Mouse (Mus musculus): Measurements from ENCODE around the gene Pogk. TPM values are rescaled to one million over a fixed set of nuclear protein-coding genes. Genes with fewer than 3 reads are reported as not detected.

The Pogk gene
- polyA plus RNA-seq, 1 experiment from 2014 or later = 43.3 TPM

- no peak overlapping the region for H3K9ac ChIP-seq (ENCODE audit: low read length)
- no peak overlapping the region for H3K4me2 ChIP-seq (ENCODE audit: low read depth)
- H3K4me1 ChIP-seq (ENCODE audit: control insufficient read depth, insufficient read depth, low read length) = no peaks in the 10 kb centered on the region
- H3K36me3 ChIP-seq (ENCODE audit: control insufficient read depth, insufficient read depth, low read length) = no peaks in the 10 kb centered on the region
- H3K27ac ChIP-seq (ENCODE audit: low read depth, low read length) = no peak overlapping the region
- no peaks in the 10 kb centered on the region for H3K9me3 ChIP-seq (ENCODE audit: control insufficient read depth, low read length)
- WGBS = 95% methylated on average over 6 of the region's 6 CpGs
- DNase-seq (ENCODE audit: low spot score) = no peak
- no peak for ATAC-seq (ENCODE audit: insufficient read depth, low FRiP score, low TSS enrichment)
- no peak overlapping the region for H3K4me3 ChIP-seq (ENCODE audit: low read depth, low read length)
- H3K27me3 ChIP-seq (ENCODE audit: control insufficient read depth, insufficient read depth, low read length) = no peaks in the 10 kb centered on the region
These were observed 64.1 kb downstream of the Pogk start for GRCm38 (mm10) chr1:166345602-166346001.

DNA sequence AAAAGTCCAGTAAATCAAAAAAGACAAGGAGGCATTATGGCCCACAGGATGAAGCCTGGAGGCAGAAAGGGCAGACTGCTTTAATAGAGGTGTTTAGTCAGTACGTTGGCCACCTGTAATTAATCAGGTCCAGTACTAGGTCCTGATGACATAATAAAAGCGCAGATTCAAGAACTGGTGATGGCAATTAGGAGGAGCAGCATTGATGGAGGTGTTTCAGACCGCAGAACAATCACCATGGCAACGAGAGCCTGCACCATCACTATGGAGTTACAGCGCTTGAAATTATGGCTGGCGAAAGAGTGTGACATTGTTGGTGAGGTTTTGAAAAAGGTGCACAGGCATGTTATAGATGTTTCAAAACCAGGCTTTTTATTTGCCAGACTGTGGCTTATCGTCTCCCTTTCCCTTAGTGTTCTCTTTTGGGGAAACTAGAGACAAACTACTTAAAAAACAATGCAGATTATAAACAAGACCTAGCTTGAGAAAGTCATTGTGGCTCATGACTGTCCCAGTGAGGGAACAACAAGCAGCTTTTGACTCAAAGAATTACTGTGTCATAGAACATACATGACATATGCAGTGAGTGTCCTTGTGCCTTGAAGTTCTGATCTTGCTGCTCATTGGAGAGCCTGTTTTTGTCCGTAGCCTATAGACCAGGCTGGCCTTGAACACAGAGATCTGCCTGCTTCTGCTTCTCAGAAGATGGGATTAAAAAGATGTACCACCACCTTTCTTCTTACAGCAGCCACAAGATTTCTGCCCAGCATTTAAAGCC lies 65.2 kb downstream of the Pogk start:
- Histone ChIP-seq H3K4me1 (ENCODE audit: control insufficient read depth, insufficient read depth, low read length) (no peaks in the 10 kb centered on the region), H3K27ac (ENCODE audit: low read depth, low read length) (no peak overlapping the region), H3K27me3 (ENCODE audit: control insufficient read depth, insufficient read depth, low read length) (no peaks in the 10 kb centered on the region), H3K9ac (ENCODE audit: low read length) (no peak overlapping the region), H3K4me2 (ENCODE audit: low read depth) (no peak overlapping the region), H3K36me3 (ENCODE audit: control insufficient read depth, insufficient read depth, low read length) (no peaks in the 10 kb centered on the region), H3K4me3 (ENCODE audit: low read depth, low read length) (no peak overlapping the region), H3K9me3 (ENCODE audit: control insufficient read depth, low read length) (no peaks in the 10 kb centered on the region)
- WGBS = 48% methylated on average over 8 of the region's 8 CpGs
- DNase-seq (ENCODE audit: low spot score) (peak; percentile 61), ATAC-seq (ENCODE audit: insufficient read depth, low FRiP score, low TSS enrichment) (peak; percentile 80)

- Histone ChIP-seq H3K27ac (ENCODE audit: low read depth, low read length) (no peak overlapping the region), H3K27me3 (ENCODE audit: control insufficient read depth, insufficient read depth, low read length) (no peaks in the 10 kb centered on the region), H3K4me3 (ENCODE audit: low read depth, low read length) (no peak overlapping the region), H3K4me2 (ENCODE audit: low read depth) (no peak overlapping the region), H3K4me1 (ENCODE audit: control insufficient read depth, insufficient read depth, low read length) (no peaks in the 10 kb centered on the region), H3K9me3 (ENCODE audit: control insufficient read depth, low read length) (no peaks in the 10 kb centered on the region), H3K36me3 (ENCODE audit: control insufficient read depth, insufficient read depth, low read length) (no peaks in the 10 kb centered on the region), H3K9ac (ENCODE audit: low read length) (no peak overlapping the region)
- DNase-seq (ENCODE audit: low spot score) (no peak), ATAC-seq (ENCODE audit: insufficient read depth, low FRiP score, low TSS enrichment) (no peak)
- WGBS = 62% methylated on average over 5 of the region's 5 CpGs
These were observed 66.1 kb downstream of the Pogk start for GRCm38 (mm10) chr1:166343586-166343985.

- WGBS = 81% methylated on average over 1 of the region's 1 CpGs
- H3K27ac ChIP-seq (ENCODE audit: low read depth, low read length) = no peak overlapping the region
- no peak for ATAC-seq (ENCODE audit: insufficient read depth, low FRiP score, low TSS enrichment)
These were observed 67.1 kb downstream of the Pogk start for GRCm38 (mm10) chr1:166342539-166342938.

DNA sequence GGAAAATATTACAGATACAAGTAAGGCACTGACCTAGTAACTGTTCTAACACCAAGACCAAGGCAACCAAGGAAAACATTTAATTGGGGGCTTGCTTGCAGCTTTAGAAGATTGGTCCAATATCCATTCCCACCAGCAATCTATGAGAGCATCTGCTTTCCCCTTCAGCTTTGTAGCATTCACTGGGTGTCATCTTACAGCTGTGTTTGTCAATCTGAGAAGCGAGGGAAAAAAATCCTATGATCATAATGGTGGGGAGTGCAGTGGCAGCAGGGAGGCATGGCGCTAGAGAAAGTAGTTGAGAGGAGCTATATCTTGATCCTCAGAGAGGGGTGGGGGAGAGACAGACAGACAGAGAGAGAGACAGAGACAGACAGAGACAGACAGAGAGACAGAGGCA lies 67.6 kb downstream of the Pogk start:
- Histone ChIP-seq H3K9ac (ENCODE audit: low read length) (no peak overlapping the region), H3K4me2 (ENCODE audit: low read depth) (no peak overlapping the region), H3K27me3 (ENCODE audit: control insufficient read depth, insufficient read depth, low read length) (no peaks in the 10 kb centered on the region), H3K27ac (ENCODE audit: low read depth, low read length) (no peak overlapping the region), H3K4me1 (ENCODE audit: control insufficient read depth, insufficient read depth, low read length) (no peaks in the 10 kb centered on the region), H3K4me3 (ENCODE audit: low read depth, low read length) (no peak overlapping the region), H3K9me3 (ENCODE audit: control insufficient read depth, low read length) (no peaks in the 10 kb centered on the region), H3K36me3 (ENCODE audit: control insufficient read depth, insufficient read depth, low read length) (no peaks in the 10 kb centered on the region)
- ATAC-seq (ENCODE audit: insufficient read depth, low FRiP score, low TSS enrichment) (no peak), DNase-seq (ENCODE audit: low spot score) (no peak)
- WGBS = 70% methylated on average over 2 of the region's 2 CpGs

More at GRCm38 (mm10) chr1:166342539-166342938, 67.1 kb downstream of the Pogk start:
- Histone ChIP-seq H3K4me1 (ENCODE audit: control insufficient read depth, insufficient read depth, low read length) (no peaks in the 10 kb centered on the region), H3K36me3 (ENCODE audit: control insufficient read depth, insufficient read depth, low read length) (no peaks in the 10 kb centered on the region), H3K27me3 (ENCODE audit: control insufficient read depth, insufficient read depth, low read length) (no peaks in the 10 kb centered on the region), H3K4me3 (ENCODE audit: low read depth, low read length) (no peak overlapping the region), H3K9me3 (ENCODE audit: control insufficient read depth, low read length) (no peaks in the 10 kb centered on the region), H3K9ac (ENCODE audit: low read length) (no peak overlapping the region), H3K4me2 (ENCODE audit: low read depth) (no peak overlapping the region)
- DNase-seq (ENCODE audit: low spot score) = no peak

DNA sequence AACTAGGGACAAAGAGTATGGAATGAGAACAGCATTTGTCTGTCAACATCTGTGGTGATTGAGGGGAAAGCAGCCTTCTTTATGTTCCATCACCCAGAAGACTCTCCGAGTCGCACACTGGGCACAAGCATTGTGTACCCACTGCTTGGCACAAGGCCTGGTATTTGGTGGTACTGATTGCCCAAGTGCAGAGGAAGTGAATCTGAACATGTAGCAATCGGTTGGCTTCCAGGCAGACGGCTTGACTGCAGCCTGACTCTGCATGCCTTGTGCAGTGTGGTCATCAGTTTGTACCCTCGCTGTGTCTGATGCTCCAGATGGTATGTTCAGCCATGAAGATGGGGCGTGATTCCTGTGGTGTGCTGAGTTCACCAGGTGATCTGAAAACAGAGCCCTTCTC lies 70.6 kb downstream of the Pogk start:
- DNase-seq (ENCODE audit: low spot score) = no peak
- Histone ChIP-seq H3K4me2 (ENCODE audit: low read depth) (no peak overlapping the region), H3K27ac (ENCODE audit: low read depth, low read length) (no peak overlapping the region), H3K9me3 (ENCODE audit: control insufficient read depth, low read length) (no peaks in the 10 kb centered on the region), H3K27me3 (ENCODE audit: control insufficient read depth, insufficient read depth, low read length) (no peaks in the 10 kb centered on the region), H3K36me3 (ENCODE audit: control insufficient read depth, insufficient read depth, low read length) (no peaks in the 10 kb centered on the region), H3K4me3 (ENCODE audit: low read depth, low read length) (no peak overlapping the region), H3K4me1 (ENCODE audit: control insufficient read depth, insufficient read depth, low read length) (no peaks in the 10 kb centered on the region), H3K9ac (ENCODE audit: low read length) (no peak overlapping the region)
- 85% methylated on average over 6 of the region's 6 CpGs for WGBS
- ATAC-seq (ENCODE audit: insufficient read depth, low FRiP score, low TSS enrichment) = no peak

Other genes with a start within 250 kb of the Pogk start
- gene Mael, start 171.1 kb downstream of the Pogk start, polyA plus RNA-seq (2014; fragmentation: Nextera tagmentation; extraction: Ambion mirVana) = not detected in 2 replicates
- 4.6 and 5.1 TPM in 2 replicates for gene Ildr2, start 155.7 kb downstream of the Pogk start, polyA plus RNA-seq (2014; fragmentation: Nextera tagmentation; extraction: Ambion mirVana)
- gene Tada1, start 30.8 kb downstream of the Pogk start, polyA plus RNA-seq (2014; fragmentation: Nextera tagmentation; extraction: Ambion mirVana) = 71.1 and 74.0 TPM in 2 replicates
- gene Gm4846, start 87.7 kb upstream of the Pogk start, polyA plus RNA-seq (2014; fragmentation: Nextera tagmentation; extraction: Ambion mirVana) = not detected in 2 replicates
- not detected in 2 replicates for gene Gm4847, start 237.8 kb upstream of the Pogk start, polyA plus RNA-seq (2014; fragmentation: Nextera tagmentation; extraction: Ambion mirVana)